Mouse (Mus musculus) spleen, adult 2 months (tissue): ENCODE measurements around the gene Bmper.

Experiments
- CTCF ChIP-seq: fragments of 200-500 bp; IDR thresholded peaks from 2 replicates; pipeline ENCODE4 v1.5.1; 2011; ENCODE audit warnings: mild to moderate bottlenecking, inconsistent platforms; ENCODE audit not compliant: insufficient read depth, insufficient read length, insufficient replicate concordance; ENCODE audit errors: extremely low read depth
- POLR2A ChIP-seq: fragments of 200-500 bp; IDR thresholded peaks from 2 replicates; pipeline ENCODE4 v1.6.1; 2011; ENCODE audit warnings: low read depth, low read length, inconsistent platforms

- TF ChIP-seq POLR2A (no peak), CTCF (no peak)
Observed at GRCm38 (mm10) chr9:23261834-23262233, 39.0 kb downstream of the Bmper start.
